Mouse (Mus musculus): ENCODE results near the gene Olfr1449. TPM values are rescaled to one million over a fixed set of nuclear protein-coding genes. Genes with fewer than 3 reads are reported as not detected.
"Not testable (repeated sequence)": the region's sequence is repeated elsewhere in the genome, so short reads cannot be mapped to it uniquely, and the experiment has no call there.

Gene Olfr1449
- total RNA-seq (2014; rRNA removed) (not detected in 2 replicates), polyA plus RNA-seq (2012; rRNA removed) (not detected in 2 replicates)

DNA sequence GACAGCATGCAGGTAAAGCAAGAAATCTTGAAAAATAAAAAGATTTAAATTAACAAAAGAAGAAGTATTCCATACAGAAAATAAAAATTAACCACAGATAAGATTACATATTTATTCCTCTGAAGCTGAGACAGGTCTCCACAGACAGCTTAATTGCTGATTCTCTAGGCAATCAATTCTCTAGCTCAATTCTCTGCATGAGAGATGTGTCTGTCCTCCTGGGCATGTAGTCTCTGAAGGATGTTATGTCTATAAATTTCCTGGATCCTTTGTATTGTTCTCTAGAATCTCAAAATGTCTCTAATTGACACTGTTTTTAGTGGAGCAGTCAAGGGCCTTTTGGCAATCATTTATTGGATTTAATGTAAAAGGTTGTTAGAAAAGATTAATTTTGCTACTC, at the start of gene Olfr1449:
TSS of gene Olfr1449 (plus strand) at position 301 of the 400 bp plus-strand sequence.
- no peak within 1 kb of the TSS for H3K9ac ChIP-seq (ENCODE audit: low read depth, low read length)
- H3K79me2 ChIP-seq (ENCODE audit: control insufficient read depth, insufficient read depth, low read length), result no peaks in the 10 kb centered on the region
- H3K27me3 ChIP-seq (ENCODE audit: control insufficient read depth, insufficient read depth, low read length), result no peaks in the 10 kb centered on the region
- no peak within 1 kb of the TSS for H3K4me3 ChIP-seq (ENCODE audit: insufficient read depth, low read depth, low read length)
- no peak for DNase-seq (ENCODE audit: extremely low read depth, low read depth, low spot score)
- no peak within 1 kb of the TSS for H3K27ac ChIP-seq (replicated peaks; ENCODE audit: insufficient read depth, low read depth, low read length)
- no peaks in the 10 kb centered on the region for H3K36me3 ChIP-seq (ENCODE audit: control insufficient read depth, insufficient read depth, low read length)
- H3K4me1 ChIP-seq (ENCODE audit: control insufficient read depth, insufficient read depth, low read length), result no peaks in the 10 kb centered on the region
- TF ChIP-seq POLR2A (IDR thresholded peaks at IDR 0.05; ENCODE audit: extremely low read depth, insufficient read depth, low read length) (no peak), CTCF (IDR thresholded peaks at IDR 0.05; ENCODE audit: low read depth, low read length) (no peak)

DNA sequence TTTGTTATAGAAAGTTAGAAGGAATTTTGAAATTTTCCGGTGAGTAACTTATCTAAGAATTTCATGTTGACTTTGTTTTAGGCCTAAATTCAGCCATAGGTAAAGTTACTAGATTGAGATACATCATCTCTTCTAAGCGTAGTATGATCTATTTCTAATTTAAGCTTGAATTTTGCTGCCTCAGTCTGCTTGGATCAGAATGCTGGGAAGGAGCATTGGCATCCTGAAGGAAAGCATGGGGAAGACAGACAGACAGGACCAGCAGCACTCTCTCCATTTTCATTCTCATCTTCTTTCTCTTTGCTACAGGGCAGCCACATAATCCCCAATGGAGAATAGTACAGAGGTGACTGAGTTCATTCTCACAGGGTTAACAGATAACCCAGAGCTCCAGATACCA, 47.1 kb upstream of the Olfr1449 start, which contains the start of gene Olfr1445:
TSS of gene Olfr1445 (plus strand) at position 301 of the 400 bp plus-strand sequence.
- no peaks in the 10 kb centered on the region for H3K79me2 ChIP-seq (ENCODE audit: control insufficient read depth, insufficient read depth, low read length)
- H3K27ac ChIP-seq (replicated peaks; ENCODE audit: insufficient read depth, low read depth, low read length), result no peak within 1 kb of the TSS
- no peaks in the 10 kb centered on the region for H3K36me3 ChIP-seq (ENCODE audit: control insufficient read depth, insufficient read depth, low read length)
- no peaks in the 10 kb centered on the region for H3K27me3 ChIP-seq (ENCODE audit: control insufficient read depth, insufficient read depth, low read length)
- no peak within 1 kb of the TSS for H3K4me3 ChIP-seq (ENCODE audit: insufficient read depth, low read depth, low read length)
- WGBS, result 79% methylated on average over 2 of the region's 2 CpGs
- TF ChIP-seq CTCF (IDR thresholded peaks at IDR 0.05; ENCODE audit: low read depth, low read length) (no peak), POLR2A (IDR thresholded peaks at IDR 0.05; ENCODE audit: extremely low read depth, insufficient read depth, low read length) (no peak)
- DNase-seq (ENCODE audit: extremely low read depth, low read depth, low spot score), result no peak
- no peak within 1 kb of the TSS for H3K9ac ChIP-seq (ENCODE audit: low read depth, low read length)
- H3K4me1 ChIP-seq (ENCODE audit: control insufficient read depth, insufficient read depth, low read length), result no peaks in the 10 kb centered on the region

DNA sequence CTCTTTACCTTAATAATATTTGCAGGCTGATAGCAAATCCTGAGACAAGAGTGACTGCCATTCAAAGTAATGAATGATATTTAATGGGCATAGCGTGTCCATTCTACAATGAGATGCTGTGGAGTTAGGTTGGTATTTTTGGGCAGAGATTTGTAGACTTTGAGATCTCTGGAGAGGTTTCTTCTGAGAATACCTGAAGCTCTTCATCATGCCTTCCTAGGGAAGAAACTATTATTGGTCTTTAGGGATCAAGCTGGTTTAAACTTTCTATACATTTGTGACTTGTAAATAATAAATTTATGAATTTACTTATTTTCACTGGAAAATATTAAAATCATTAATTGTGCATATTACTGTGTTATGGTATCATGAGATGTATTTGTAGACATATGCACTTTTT, 37.2 kb upstream of the Olfr1449 start, which contains the start of gene Olfr1446:
TSS of gene Olfr1446 (minus strand) at position 101 of the 400 bp plus-strand sequence.
- Histone ChIP-seq H3K27me3 (ENCODE audit: control insufficient read depth, insufficient read depth, low read length) (no peaks in the 10 kb centered on the region), H3K36me3 (ENCODE audit: control insufficient read depth, insufficient read depth, low read length) (no peaks in the 10 kb centered on the region), H3K27ac (replicated peaks; ENCODE audit: insufficient read depth, low read depth, low read length) (no peak within 1 kb of the TSS), H3K4me3 (ENCODE audit: insufficient read depth, low read depth, low read length) (no peak within 1 kb of the TSS), H3K4me1 (ENCODE audit: control insufficient read depth, insufficient read depth, low read length) (no peaks in the 10 kb centered on the region), H3K9ac (ENCODE audit: low read depth, low read length) (no peak within 1 kb of the TSS), H3K79me2 (ENCODE audit: control insufficient read depth, insufficient read depth, low read length) (no peaks in the 10 kb centered on the region)
- DNase-seq (ENCODE audit: extremely low read depth, low read depth, low spot score), result no peak
- WGBS, result 66% methylated on average over 1 of the region's 1 CpGs
- no peak for TF ChIP-seq POLR2A (IDR thresholded peaks at IDR 0.05; ENCODE audit: extremely low read depth, insufficient read depth, low read length)
- no peak for TF ChIP-seq CTCF (IDR thresholded peaks at IDR 0.05; ENCODE audit: low read depth, low read length)

DNA sequence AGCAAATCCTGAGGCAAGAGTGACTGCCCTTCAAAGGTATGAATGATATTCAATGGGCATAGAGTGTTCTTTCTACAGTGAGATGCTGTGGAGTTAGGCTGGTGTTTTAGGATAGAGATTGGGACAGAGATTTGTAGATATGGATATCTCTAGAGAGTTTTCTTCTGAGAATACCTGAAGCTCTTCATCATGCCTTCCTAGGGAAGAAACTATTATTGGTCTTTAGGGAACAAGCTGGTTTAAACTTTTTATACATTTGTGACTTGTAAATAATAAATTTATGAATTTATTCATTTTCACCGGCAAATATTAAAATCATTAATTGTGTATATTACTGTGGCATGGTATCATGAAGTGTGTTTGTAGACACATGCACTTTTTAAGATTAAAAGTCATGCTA, 27.0 kb upstream of the Olfr1449 start, which contains the start of gene Olfr1447:
TSS of gene Olfr1447 (minus strand) at position 101 of the 400 bp plus-strand sequence.
- no peaks in the 10 kb centered on the region for H3K36me3 ChIP-seq (ENCODE audit: control insufficient read depth, insufficient read depth, low read length)
- no peak within 1 kb of the TSS for H3K4me3 ChIP-seq (ENCODE audit: insufficient read depth, low read depth, low read length)
- no peak within 1 kb of the TSS for H3K27ac ChIP-seq (replicated peaks; ENCODE audit: insufficient read depth, low read depth, low read length)
- H3K4me1 ChIP-seq (ENCODE audit: control insufficient read depth, insufficient read depth, low read length), result no peaks in the 10 kb centered on the region
- DNase-seq (ENCODE audit: extremely low read depth, low read depth, low spot score), result no peak
- TF ChIP-seq CTCF (IDR thresholded peaks at IDR 0.05; ENCODE audit: low read depth, low read length), result no peak
- no peak for TF ChIP-seq POLR2A (IDR thresholded peaks at IDR 0.05; ENCODE audit: extremely low read depth, insufficient read depth, low read length)
- H3K79me2 ChIP-seq (ENCODE audit: control insufficient read depth, insufficient read depth, low read length), result no peaks in the 10 kb centered on the region
- 90% methylated on average over 1 of the region's 1 CpGs for WGBS
- H3K9ac ChIP-seq (ENCODE audit: low read depth, low read length), result no peak within 1 kb of the TSS
- H3K27me3 ChIP-seq (ENCODE audit: control insufficient read depth, insufficient read depth, low read length), result no peaks in the 10 kb centered on the region

DNA sequence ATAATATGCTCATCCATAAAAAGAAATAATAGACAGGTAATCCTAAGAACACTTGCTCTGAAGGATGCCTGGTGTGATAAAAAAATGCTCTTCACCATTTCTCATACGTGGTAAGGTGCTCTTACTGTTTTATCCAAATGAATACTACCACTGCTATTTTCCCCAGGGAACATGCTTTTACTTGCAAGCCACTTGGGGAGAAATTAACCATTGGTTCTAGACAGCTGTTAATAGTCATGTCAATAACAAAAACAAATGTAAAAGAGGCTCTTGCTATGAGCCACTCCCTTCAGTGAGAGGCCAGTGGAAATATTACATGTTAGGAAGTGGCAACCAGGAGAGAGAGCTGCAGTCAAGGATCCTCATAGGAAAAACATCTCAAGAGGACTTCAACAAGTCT, 6.3 kb upstream of the Olfr1449 start, which contains the start of gene Olfr1448:
TSS of gene Olfr1448 (minus strand) at position 101 of the 400 bp plus-strand sequence.
- Histone ChIP-seq H3K4me1 (ENCODE audit: control insufficient read depth, insufficient read depth, low read length) (no peaks in the 10 kb centered on the region), H3K4me3 (ENCODE audit: insufficient read depth, low read depth, low read length) (no peak within 1 kb of the TSS), H3K79me2 (ENCODE audit: control insufficient read depth, insufficient read depth, low read length) (no peaks in the 10 kb centered on the region), H3K9ac (ENCODE audit: low read depth, low read length) (no peak within 1 kb of the TSS), H3K27me3 (ENCODE audit: control insufficient read depth, insufficient read depth, low read length) (no peaks in the 10 kb centered on the region), H3K36me3 (ENCODE audit: control insufficient read depth, insufficient read depth, low read length) (no peaks in the 10 kb centered on the region), H3K27ac (replicated peaks; ENCODE audit: insufficient read depth, low read depth, low read length) (no peak within 1 kb of the TSS)
- 66% methylated on average over 1 of the region's 1 CpGs for WGBS
- TF ChIP-seq POLR2A (IDR thresholded peaks at IDR 0.05; ENCODE audit: extremely low read depth, insufficient read depth, low read length), result no peak
- no peak for TF ChIP-seq CTCF (IDR thresholded peaks at IDR 0.05; ENCODE audit: low read depth, low read length)
- DNase-seq (ENCODE audit: extremely low read depth, low read depth, low spot score), result no peak

DNA sequence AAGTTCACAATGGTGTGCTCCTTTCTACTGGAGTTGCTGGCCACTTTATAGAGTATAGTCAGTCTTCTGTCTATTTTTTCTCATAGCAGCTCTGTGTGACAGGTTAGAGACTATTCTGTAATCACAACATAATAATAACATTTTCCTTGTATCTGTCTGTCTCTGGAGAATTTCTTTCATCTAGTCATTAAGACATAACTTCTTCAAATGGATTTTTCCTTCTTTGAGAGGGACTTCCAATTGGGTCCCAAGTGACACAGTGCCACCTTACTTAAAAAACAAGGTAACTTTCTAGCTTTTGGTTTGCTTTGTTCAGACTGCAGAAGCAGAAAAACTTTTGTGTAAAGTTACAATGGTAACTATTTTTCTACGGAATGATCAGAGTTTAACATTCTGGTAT, 19.3 kb downstream of the Olfr1449 start, which contains the start of gene Olfr1450:
TSS of gene Olfr1450 (plus strand) at position 301 of the 400 bp plus-strand sequence.
- no peaks in the 10 kb centered on the region for H3K27me3 ChIP-seq (ENCODE audit: control insufficient read depth, insufficient read depth, low read length)
- H3K9ac ChIP-seq (ENCODE audit: low read depth, low read length), result no peak within 1 kb of the TSS
- no peaks in the 10 kb centered on the region for H3K79me2 ChIP-seq (ENCODE audit: control insufficient read depth, insufficient read depth, low read length)
- no peaks in the 10 kb centered on the region for H3K36me3 ChIP-seq (ENCODE audit: control insufficient read depth, insufficient read depth, low read length)
- DNase-seq (ENCODE audit: extremely low read depth, low read depth, low spot score), result no peak
- H3K4me1 ChIP-seq (ENCODE audit: control insufficient read depth, insufficient read depth, low read length), result no peaks in the 10 kb centered on the region
- no peak within 1 kb of the TSS for H3K27ac ChIP-seq (replicated peaks; ENCODE audit: insufficient read depth, low read depth, low read length)
- 76% methylated on average over 1 of the region's 1 CpGs for WGBS
- no peak within 1 kb of the TSS for H3K4me3 ChIP-seq (ENCODE audit: insufficient read depth, low read depth, low read length)
- TF ChIP-seq POLR2A (IDR thresholded peaks at IDR 0.05; ENCODE audit: extremely low read depth, insufficient read depth, low read length) (no peak), CTCF (IDR thresholded peaks at IDR 0.05; ENCODE audit: low read depth, low read length) (no peak)

DNA sequence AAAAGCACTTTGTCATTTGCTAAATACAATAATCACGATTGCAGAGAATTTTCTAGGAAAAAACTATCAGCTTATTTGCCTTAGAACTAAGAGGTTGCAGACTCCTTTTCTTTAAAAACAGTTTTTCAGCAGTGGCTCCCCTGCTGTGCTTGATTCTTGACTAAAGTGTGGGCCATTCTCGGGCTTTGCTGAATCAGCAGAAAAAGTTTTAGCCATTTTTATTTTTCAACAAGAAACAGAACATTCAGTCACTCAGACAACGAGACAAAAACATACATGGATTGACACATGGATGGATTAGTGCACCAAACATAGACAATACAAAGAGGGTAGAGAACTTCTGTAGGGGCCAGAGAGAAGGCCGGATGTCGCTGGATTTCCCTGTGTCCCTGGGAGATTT, 39.4 kb downstream of the Olfr1449 start:
- H3K27ac ChIP-seq (replicated peaks; ENCODE audit: insufficient read depth, low read depth, low read length); H3K4me1 ChIP-seq (ENCODE audit: control insufficient read depth, insufficient read depth, low read length); DNase-seq (ENCODE audit: extremely low read depth, low read depth, low spot score); H3K79me2 ChIP-seq (ENCODE audit: control insufficient read depth, insufficient read depth, low read length); H3K9ac ChIP-seq (ENCODE audit: low read depth, low read length); H3K36me3 ChIP-seq (ENCODE audit: control insufficient read depth, insufficient read depth, low read length); H3K4me3 ChIP-seq (ENCODE audit: insufficient read depth, low read depth, low read length); H3K27me3 ChIP-seq (ENCODE audit: control insufficient read depth, insufficient read depth, low read length): not testable (repeated sequence)
- WGBS, result 78% methylated on average over 5 of the region's 5 CpGs

Measured in liver, adult 2 months (tissue).